Mouse (Mus musculus) inflammation-experienced regulatory T-cells, adult 6 months (primary cell): ENCODE data around the gene Nck2. TPM values are rescaled to one million over a fixed set of nuclear protein-coding genes. Genes with fewer than 3 reads are reported as not detected.

Experiments
- ATAC-seq: one replicate; pipeline ENCODE4 v1.8.0; 2017
- polyA plus RNA-seq, 3 experiments: library from polyadenylated mRNA; unstranded; fragments of 100-300 nt; shearing (Covaris generic); gene quantifications; one replicate each; pipeline ENCODE4 v1.2.1; 2017

Gene Nck2
- 10 to 100 TPM; 14.9 to 24.1 (median 18.7) TPM for polyA plus RNA-seq

- no peak for ATAC-seq
Observed at GRCm38 (mm10) chr1:43444531-43444930, at the start of gene Nck2. TSS of gene Nck2 (plus strand) at chr1:43444579.

- ATAC-seq = no peak
Observed at GRCm38 (mm10) chr1:43395040-43395439, 49.3 kb upstream of the Nck2 start.

GRCm38 (mm10) chr1:43395799-43396198, 48.6 kb upstream of the Nck2 start:
- no peak for ATAC-seq

GRCm38 (mm10) chr1:43396522-43396921, 47.9 kb upstream of the Nck2 start:
- no peak for ATAC-seq

GRCm38 (mm10) chr1:43397096-43397495, 47.3 kb upstream of the Nck2 start:
- ATAC-seq = no peak

- ATAC-seq = no peak
Observed at GRCm38 (mm10) chr1:43398738-43399601, 45.4 kb upstream of the Nck2 start.

- no peak for ATAC-seq
Observed at GRCm38 (mm10) chr1:43399602-43400216, 44.7 kb upstream of the Nck2 start.

GRCm38 (mm10) chr1:43400655-43401054, 43.7 kb upstream of the Nck2 start:
- no peak for ATAC-seq

- ATAC-seq = peak; percentile 88
Observed at GRCm38 (mm10) chr1:43403341-43403740, 41.0 kb upstream of the Nck2 start.

GRCm38 (mm10) chr1:43404693-43405678, 39.4 kb upstream of the Nck2 start:
- ATAC-seq = no peak

- no peak for ATAC-seq
Observed at GRCm38 (mm10) chr1:43409019-43409418, 35.4 kb upstream of the Nck2 start.

GRCm38 (mm10) chr1:43412825-43413224, 31.6 kb upstream of the Nck2 start:
- ATAC-seq = peak; percentile 48

GRCm38 (mm10) chr1:43413298-43413697, 31.1 kb upstream of the Nck2 start:
- ATAC-seq = peak; percentile 38

- no peak for ATAC-seq
Observed at GRCm38 (mm10) chr1:43413749-43414148, 30.6 kb upstream of the Nck2 start.

GRCm38 (mm10) chr1:43414228-43414627, 30.2 kb upstream of the Nck2 start:
- ATAC-seq = no peak

GRCm38 (mm10) chr1:43414971-43415370, 29.4 kb upstream of the Nck2 start:
- no peak for ATAC-seq

GRCm38 (mm10) chr1:43422969-43423748, 21.2 kb upstream of the Nck2 start:
- no peak for ATAC-seq

GRCm38 (mm10) chr1:43426526-43426925, 17.9 kb upstream of the Nck2 start:
- no peak for ATAC-seq

GRCm38 (mm10) chr1:43426993-43427535, 17.3 kb upstream of the Nck2 start:
- ATAC-seq = no peak

GRCm38 (mm10) chr1:43429924-43430876, 14.2 kb upstream of the Nck2 start:
- ATAC-seq = no peak
